Mouse (Mus musculus) urinary bladder, postnatal 36 days (tissue): Measurements from ENCODE around the gene Zfp112.
"Not testable (repeated sequence)": the region's sequence is repeated elsewhere in the genome, so short reads cannot be mapped to it uniquely, and the experiment has no call there.

ENCODE experiments used
- DNase-seq, 2 experiments: peaks; one replicate each; pipeline ENCODE4 v3.0.0; 2022; ENCODE audit warnings: low spot score in 2 of 2, mixed read lengths in 1 of 2

Gene Zfp112

GRCm38 (mm10) chr7:24112156-24112856 is at the start of gene Zfp112:
Zfp112 (plus strand) TSS chr7:24112314.
- DNase-seq: peak; percentile 46 to 82

GRCm38 (mm10) chr7:24074424-24074823 is 37.7 kb upstream of the Zfp112 start:
- not testable (repeated sequence) for DNase-seq

DNA sequence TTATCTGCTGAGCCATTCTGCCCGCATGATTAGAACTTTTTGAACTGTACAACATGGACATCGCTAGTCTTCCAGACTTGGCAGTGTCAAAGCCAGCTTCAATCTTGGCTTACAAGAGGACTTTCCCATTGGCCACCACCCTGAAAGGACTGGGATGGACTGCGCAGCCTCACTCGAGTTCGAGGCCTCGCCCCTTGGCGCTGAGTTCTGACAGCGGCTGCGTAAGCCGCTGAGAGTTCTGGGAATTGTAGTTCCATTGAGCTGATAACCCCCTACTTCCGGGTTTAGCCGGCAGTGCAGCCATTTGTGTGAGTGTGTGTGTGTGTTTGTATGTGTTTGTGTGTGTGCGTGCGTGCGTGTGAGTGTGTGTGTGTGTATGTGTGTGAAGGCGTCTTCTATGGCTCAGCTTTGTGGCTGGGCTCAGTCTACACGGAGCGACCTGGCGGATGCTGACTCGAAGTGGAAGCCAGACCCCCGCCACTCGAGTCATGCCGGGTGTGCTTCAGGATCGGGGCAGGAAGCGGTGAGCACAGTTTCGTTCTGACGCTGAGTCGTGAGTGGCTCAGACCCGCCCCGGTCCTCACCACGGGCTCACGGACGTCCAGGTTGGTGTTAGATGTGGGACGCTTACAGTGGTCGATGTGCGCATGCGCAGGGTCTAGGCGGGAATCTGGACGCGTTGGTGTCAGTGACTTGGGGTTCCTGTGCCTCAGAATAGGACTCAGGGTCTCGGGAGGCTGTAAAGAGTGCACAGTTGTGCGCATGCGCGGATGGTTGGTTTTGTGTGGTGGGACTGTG is 30.3 kb upstream of the Zfp112 start, which contains the start of gene Zfp180:
Zfp180 (plus strand) TSS at position 291 of the 798 bp plus-strand sequence.
- peak; percentile 86 to 95 for DNase-seq

- DNase-seq: no peak
Measured at GRCm38 (mm10) chr7:24082457-24083235, 29.5 kb upstream of the Zfp112 start.

- DNase-seq: no peak
Measured at GRCm38 (mm10) chr7:24086871-24087270, 25.2 kb upstream of the Zfp112 start.

GRCm38 (mm10) chr7:24087485-24088125 is 24.5 kb upstream of the Zfp112 start:
- DNase-seq: no peak

- no peak for DNase-seq
Measured at GRCm38 (mm10) chr7:24104403-24104802, 7.7 kb upstream of the Zfp112 start.

DNA sequence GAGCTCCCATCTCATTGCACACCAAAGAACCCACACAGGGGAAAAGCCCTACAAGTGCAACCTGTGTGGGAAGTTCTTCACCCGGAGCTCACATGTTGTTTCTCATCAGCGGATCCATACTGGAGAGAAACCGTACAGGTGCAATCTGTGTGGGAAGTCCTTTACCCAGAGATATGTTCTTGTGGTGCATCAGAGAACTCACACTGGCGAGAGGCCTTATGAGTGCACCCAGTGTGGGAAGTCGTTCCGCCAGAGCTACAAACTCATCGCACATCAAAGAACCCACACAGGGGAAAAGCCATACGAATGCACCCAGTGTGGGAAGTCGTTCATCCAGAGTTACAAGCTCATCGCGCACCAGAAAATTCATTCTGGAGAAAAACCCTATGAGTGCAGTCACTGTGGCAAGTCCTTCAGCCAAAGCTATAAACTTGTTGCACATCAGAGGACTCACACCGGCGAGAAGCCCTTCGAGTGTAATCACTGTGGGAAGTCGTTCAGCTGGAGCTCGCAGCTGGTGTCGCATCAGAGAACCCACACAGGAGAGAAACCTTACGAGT is 6.9 kb upstream of the Zfp112 start:
- DNase-seq: no peak

DNA sequence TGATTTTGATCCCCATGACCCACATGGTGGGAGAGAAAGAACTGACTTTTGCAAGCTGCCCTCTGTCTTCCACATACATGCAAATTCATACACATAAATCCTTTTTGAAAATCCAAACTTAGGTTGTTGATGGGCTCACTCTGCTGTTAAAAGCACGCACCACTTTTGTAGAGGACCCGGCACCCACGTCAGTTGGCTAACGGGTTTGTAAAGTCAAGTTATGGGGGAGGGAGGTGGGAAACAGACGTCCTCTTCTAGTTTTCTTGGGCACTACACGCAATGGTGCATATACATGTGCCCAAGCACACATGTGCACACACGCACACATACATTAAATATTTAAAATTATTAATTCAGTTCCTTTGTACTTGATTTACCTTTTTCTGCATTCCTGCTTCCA is 1.3 kb upstream of the Zfp112 start:
- no peak for DNase-seq

DNA sequence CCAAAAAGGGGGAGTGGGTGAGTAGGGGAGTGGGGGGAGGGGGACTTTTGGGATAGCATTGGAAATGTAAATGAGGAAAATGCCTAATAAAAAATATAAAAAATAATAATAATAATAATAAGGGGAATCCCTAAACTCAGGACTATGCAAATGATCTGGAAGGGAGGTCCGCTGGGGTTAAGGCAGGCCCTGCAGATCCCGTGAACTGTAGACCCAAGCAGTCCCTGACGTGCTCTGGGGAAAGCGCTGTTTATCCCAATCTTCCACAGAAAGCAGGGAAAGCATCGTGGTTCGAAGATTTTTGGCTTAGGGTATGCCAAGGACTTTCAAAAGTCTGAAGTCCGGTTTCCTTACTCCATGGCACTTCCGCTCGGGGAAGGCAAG is 350 bp upstream of the Zfp112 start:
- DNase-seq: peak in 1 of 2 experiments; percentile 37

DNA sequence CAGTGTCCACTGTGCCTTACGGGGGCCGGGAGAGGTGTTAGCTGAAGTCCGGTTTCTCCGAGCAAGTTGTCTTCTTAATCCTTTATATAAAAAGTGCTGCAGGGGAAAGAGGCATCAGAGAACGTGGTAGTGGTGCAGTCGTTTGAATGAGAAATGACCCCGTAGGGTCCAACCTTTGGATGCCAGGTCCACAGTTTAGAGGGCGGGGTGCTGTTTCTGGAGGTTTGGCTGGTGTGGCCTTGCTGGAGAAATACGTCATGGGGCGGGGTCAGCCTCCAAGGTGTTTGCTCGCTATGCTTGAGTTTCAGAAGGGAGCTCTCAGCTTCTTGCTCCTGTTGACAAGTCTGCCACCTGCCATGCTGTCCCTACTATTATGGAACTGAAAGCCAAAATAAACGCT is 887 bp downstream of the Zfp112 start:
- peak; percentile 54 to 57 for DNase-seq

DNA sequence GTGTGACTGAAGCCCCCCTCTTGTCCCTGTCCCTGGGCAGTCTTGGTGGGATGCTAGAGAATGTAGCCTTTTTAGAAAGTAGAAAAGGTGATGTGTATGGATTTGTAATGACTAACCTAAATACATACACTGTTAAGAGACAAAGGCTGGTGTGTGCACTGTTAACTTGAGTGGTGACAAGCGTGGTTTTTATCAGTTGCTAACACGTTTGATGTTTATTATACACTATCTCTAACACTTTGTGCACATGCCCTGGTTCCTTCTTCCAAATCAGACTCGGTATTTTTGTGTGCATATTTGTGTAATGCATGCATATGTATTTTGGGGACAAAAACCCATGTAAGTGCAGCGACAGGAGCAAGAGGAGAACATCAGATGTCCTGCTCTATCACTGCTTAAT is 4.5 kb downstream of the Zfp112 start:
- no peak for DNase-seq

DNA sequence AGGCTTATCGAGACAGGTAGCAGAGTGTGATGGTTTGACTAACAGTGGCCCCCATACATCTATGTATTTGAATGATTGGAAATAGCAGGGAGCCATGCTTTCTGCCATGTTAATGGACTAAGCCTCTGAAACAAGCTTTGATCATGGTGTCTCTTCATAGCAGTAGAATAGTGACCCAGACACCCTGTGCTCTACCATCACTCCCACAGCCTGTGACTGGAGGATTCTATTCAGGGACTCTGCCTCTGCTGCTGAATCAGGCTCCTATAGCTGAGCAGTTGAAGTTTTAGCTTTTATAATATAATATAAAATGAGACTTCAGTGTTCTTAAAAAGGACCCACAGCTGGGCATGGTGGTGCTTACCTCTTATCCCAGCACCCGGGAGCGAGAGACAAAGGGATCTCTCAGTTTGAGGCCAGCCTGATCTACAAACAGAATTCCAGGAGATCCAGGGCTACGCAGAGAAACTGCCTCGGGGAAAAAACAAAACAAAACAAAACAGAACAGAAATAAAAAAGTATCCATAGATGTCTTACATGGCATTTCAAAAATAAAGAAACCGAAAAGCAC is 21.4 kb downstream of the Zfp112 start:
- DNase-seq: no peak

DNA sequence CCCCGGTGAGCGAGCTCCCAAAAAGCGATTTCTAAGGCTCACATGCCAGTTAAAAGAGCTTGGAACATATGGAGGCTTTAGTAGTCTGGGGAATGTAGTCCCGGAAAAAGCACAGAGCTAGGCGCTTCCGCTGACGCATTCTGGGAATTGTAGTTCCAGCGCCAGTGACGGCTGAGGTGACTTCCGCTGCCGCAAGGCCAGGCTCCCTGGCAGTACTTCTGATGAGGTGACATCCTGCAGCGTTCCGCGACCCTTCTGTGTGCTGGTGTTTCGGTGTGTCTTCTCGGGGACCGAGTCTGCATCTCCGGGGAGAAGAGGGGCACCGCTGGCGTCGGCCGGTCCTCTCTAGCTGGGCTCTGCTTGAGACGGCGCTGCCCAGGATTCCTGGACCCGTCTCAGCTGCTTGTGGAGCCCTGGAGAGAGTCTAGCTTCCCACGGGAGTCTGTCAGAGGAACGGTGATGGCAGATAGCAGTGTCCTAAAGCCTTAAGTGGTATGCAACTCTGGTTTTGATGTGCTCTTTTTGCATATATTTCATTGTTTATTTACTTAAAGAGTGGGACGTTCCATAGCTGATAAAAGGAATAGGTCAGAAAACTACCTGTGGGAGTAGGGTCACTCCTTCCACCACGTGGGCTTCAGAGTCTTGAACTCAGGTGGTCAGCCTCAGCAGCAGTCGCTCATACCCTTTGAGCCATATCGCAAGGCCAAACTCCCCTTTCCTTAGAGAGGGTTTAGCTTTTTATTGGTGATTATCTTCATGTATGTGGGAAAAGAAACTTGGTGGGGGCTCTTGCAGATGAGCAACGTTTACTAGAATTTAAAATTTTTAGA is 22.1 kb downstream of the Zfp112 start, which contains the start of gene Zfp235:
Zfp235 (plus strand) TSS at position 174 of the 833 bp plus-strand sequence.
- DNase-seq: peak; percentile 82 to 85

DNA sequence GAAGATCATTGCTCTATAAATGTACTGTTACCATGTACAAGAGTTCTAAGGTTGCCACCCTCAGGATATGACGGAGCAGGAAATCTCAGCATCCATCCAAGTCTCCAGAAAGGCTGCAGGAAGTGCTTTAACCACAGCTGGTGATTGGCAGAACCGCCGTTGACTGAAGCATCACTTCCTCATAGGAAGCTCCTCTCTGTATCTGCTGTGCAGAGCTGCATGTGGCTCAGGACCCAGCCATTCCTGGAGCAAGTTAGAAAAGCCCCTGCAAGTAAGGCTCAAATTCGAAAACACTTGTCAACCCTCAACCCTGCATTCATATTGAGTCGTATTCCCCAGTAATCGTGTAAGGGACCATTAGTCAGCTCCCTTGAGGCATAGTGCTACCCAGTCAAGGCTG is 30.5 kb downstream of the Zfp112 start:
- DNase-seq: no peak

DNA sequence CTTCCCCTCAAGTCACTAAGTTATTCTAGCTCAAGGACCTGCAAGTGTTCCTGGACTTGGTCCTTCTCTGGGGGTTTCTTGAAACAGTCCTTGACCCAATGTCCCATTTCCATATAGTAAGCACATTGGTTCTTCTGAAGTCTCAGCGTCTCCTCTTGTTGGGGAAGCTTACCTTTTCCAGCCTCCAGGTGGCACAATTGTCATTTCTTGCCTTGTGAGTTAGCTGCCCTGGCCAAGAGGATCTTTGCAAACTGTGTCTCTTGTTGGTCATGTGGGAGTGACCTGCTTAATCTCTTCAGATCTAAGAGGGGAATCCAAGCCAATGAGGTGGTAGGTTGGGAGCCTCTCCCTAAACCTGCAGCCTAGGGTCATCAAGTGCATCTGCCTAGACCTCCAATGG is 41.2 kb downstream of the Zfp112 start:
- no peak for DNase-seq

- no peak for DNase-seq
Measured at GRCm38 (mm10) chr7:24172191-24172590, 60.1 kb downstream of the Zfp112 start.

DNA sequence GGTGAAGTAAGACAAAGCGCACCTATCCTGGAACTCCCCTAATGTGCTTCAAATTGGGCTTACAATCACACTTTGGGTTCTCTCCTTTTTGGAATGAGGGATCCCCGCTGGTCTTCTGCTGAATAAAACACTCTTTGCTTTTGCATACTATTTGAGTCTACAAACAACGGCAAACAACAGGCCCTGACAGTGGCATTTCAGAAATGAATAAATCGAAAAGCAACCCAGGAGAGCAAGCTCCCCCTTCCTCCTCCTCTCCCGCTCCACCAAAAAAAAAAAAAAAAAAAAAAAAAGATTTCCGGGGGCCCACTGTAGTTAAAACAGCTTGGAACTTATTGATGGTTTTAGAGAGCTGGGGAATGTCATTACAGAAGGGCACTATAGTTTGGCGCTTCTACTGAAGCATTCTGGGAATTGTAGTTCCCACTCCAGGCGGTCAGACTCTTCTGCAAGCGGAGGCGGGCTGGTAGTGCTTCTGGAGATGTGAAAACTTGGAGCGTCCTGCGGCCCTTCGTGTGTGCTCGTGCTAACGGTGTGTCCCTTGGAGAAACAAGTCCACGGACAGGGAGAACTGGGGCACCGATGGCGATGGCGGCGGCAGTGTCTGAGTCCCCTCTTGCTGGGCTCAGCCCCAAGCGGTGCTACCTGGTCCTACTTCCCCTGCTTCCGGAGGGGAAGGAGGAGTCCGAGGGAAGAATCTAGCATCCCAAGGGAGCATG is 62.7 kb downstream of the Zfp112 start, which contains the start of gene Zfp114:
Zfp114 (plus strand) TSS at position 443 of the 719 bp plus-strand sequence.
- DNase-seq: peak; percentile 48 to 55

GRCm38 (mm10) chr7:24175337-24175711 is 63.2 kb downstream of the Zfp112 start:
- DNase-seq: no peak
